Mouse (Mus musculus) testis, adult 2 months (tissue): ENCODE measurements at regions not wholly inside any gene's neighbourhood (a gene's known extent, or its start where the extent isn't known, plus 50 kb on each side); places are given as distances from the start of the nearest gene placed in this dataset.

Experiments used
- CTCF ChIP-seq: fragments of 200-500 bp; IDR thresholded peaks from 2 replicates; pipeline ENCODE4 v1.5.1; 2012; ENCODE audit warnings: low read depth, mild to moderate bottlenecking, inconsistent platforms, low read length, moderate library complexity; ENCODE audit not compliant: control insufficient read depth, insufficient read depth, insufficient replicate concordance
- POLR2A ChIP-seq: fragments of 200-500 bp; IDR thresholded peaks from 2 replicates; pipeline ENCODE4 v1.6.1; 2012; ENCODE audit warnings: low read depth, mild to moderate bottlenecking, inconsistent platforms, low read length, moderate library complexity; ENCODE audit not compliant: control insufficient read depth

DNA sequence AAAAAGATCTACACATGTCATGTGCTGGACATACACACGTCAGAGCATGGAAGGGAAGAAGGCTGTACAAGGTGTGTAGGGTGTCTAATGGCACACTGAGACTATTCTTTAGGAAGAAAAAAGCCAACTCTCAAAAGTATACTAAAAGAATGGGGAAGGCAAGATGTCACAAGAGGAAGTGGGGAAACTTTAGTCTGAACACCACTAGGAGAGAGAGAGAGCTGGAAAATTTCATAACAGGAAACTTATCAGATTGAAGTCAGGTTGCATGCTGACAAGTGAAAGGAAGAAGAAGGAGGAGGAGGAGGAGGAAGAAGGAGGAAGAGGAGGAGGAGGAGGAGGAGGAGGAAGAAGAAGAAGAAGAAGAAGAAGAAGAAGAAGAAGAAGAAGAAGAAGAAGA is 52.3 kb upstream of the Ldah start:
- TF ChIP-seq POLR2A (no peak), CTCF (no peak)
